Mouse (Mus musculus) liver, embryonic 14.5 days (tissue): Measurements from ENCODE around the gene Reln. TPM values are rescaled to one million over a fixed set of nuclear protein-coding genes. Genes with fewer than 3 reads are reported as not detected.

Experiments used
- ATAC-seq: fragments of 200-750 bp; cut with Nextera tagmentation; 2 replicates; pipeline ENCODE4 v1.8.0; 2017; ENCODE audit warnings: moderate number of reproducible peaks, mild to moderate bottlenecking, moderate library complexity; ENCODE audit not compliant: insufficient read depth
- DNase-seq, 3 experiments: peaks; one replicate each; pipeline ENCODE4 v3.0.0-alpha.2; 2012 to 2013; ENCODE audit warnings: low read depth in 3 of 3, low spot score in 3 of 3
- H3K27ac ChIP-seq: fragments of 300-500 bp; sonication (generic); 2 replicates; pipeline ENCODE4 v1.5.1; 2014; ENCODE audit warnings: moderate library complexity, mild to moderate bottlenecking, control low read depth, inconsistent platforms
- H3K27me3 ChIP-seq: fragments of 300-500 bp; sonication (generic); 2 replicates; pipeline ENCODE4 v1.6.1; 2014; ENCODE audit warnings: mild to moderate bottlenecking, low read length, moderate library complexity; ENCODE audit not compliant: control insufficient read depth, insufficient read depth
- H3K36me3 ChIP-seq: fragments of 300-500 bp; sonication (generic); replicated peaks from 2 replicates; pipeline ENCODE4 v1.6.1; 2014; ENCODE audit warnings: low read depth; ENCODE audit not compliant: control insufficient read depth, insufficient read depth
- H3K4me1 ChIP-seq, 2 experiments: fragments of 200-500 bp in 1 of 2; fragments of 300-500 bp in 1 of 2; sonication (generic) in 1 of 2; replicated peaks; 2 replicates each; pipeline ENCODE4 v1.6.1; 2012 to 2014; ENCODE audit warnings: antibody characterized with exemption in 1 of 2, inconsistent platforms in 1 of 2, low read length in 1 of 2; ENCODE audit not compliant: control insufficient read depth in 2 of 2, insufficient read depth in 2 of 2
- H3K4me2 ChIP-seq: fragments of 300-500 bp; sonication (generic); 2 replicates; pipeline ENCODE4 v1.6.1; 2014; ENCODE audit warnings: low read depth, mild to moderate bottlenecking, control low read depth, moderate library complexity
- H3K4me3 ChIP-seq, 2 experiments: fragments of 200-500 bp in 1 of 2; fragments of 300-500 bp in 1 of 2; sonication (generic) in 1 of 2; 2 replicates each; pipeline ENCODE4 v1.5.1; 2012 to 2014; ENCODE audit warnings: low read depth in 2 of 2, low read length in 2 of 2, mild to moderate bottlenecking in 2 of 2, control low read depth in 1 of 2, inconsistent platforms in 1 of 2, moderate library complexity in 1 of 2; ENCODE audit not compliant: insufficient read depth in 1 of 2
- H3K9ac ChIP-seq: fragments of 300-500 bp; sonication (generic); replicated peaks from 2 replicates; pipeline ENCODE4 v1.6.1; 2014; ENCODE audit warnings: mild to moderate bottlenecking, control low read depth, moderate library complexity
- H3K9me3 ChIP-seq: fragments of 300-500 bp; sonication (generic); 2 replicates; pipeline ENCODE4 v1.6.1; 2016; ENCODE audit warnings: low read length, mixed read lengths; ENCODE audit not compliant: control insufficient read depth
- CTCF ChIP-seq: IDR thresholded peaks from 2 replicates; pipeline ENCODE4 v1.5.1; 2016; ENCODE audit warnings: antibody characterized with exemption, low read depth, control low read depth
- EP300 ChIP-seq: IDR thresholded peaks from 2 replicates; pipeline ENCODE4 v1.6.1; 2016; ENCODE audit warnings: antibody characterized with exemption, low read depth
- WGBS: fragments of 180-500 bp; shearing (Covaris S2); extraction: QIAGEN DNeasy Blood & Tissue Kit; methylation state at CpG from one replicate; pipeline ENCODE4 v1.1.7; 2014; ENCODE audit not compliant: insufficient replicate concordance; 5-methylcytosine and 5-hydroxymethylcytosine counted together
- polyA plus RNA-seq, 2 experiments: library from polyadenylated mRNA; depleted of rRNA in 1 of 2; stranded (reverse) in 1 of 2; unstranded in 1 of 2; fragments of >200 nt; fragmentation: Nextera tagmentation in 1 of 2; extraction: Ambion mirVana in 1 of 2; gene quantifications; 2 replicates each; pipeline versions ENCODE4 v1.2.1 to v1.2.3; 2012 to 2014

The Reln gene
- polyA plus RNA-seq, 2 experiments = 25.7 to 38.7 TPM

- Histone ChIP-seq H3K27ac (no peak overlapping the region), H3K4me1 (no peaks in the 10 kb centered on the region), H3K27me3 (no peaks in the 10 kb centered on the region), H3K4me3 (no peak overlapping the region), H3K9me3 (no peaks in the 10 kb centered on the region), H3K9ac (no peak overlapping the region), H3K4me2 (no peak overlapping the region), H3K36me3 (no peaks in the 10 kb centered on the region)
- WGBS = 30% methylated on average over 4 of the region's 4 CpGs
- ATAC-seq = no peak
- no peak for DNase-seq
- TF ChIP-seq CTCF (no peak), EP300 (no peak)
Observed at GRCm38 (mm10) chr5:21931151-21931550, 413.4 kb downstream of the Reln start.

GRCm38 (mm10) chr5:21920310-21920709 is 424.2 kb downstream of the Reln start:
- H3K36me3 ChIP-seq = no peaks in the 10 kb centered on the region
- 50% methylated on average over 6 of the region's 6 CpGs for WGBS
- no peaks in the 10 kb centered on the region for H3K4me1 ChIP-seq
- no peak for ATAC-seq
- no peaks in the 10 kb centered on the region for H3K27me3 ChIP-seq
- TF ChIP-seq EP300 (no peak), CTCF (no peak)
- H3K4me3 ChIP-seq = no peak overlapping the region
- H3K4me2 ChIP-seq = no peak overlapping the region
- no peak overlapping the region for H3K9ac ChIP-seq
- H3K27ac ChIP-seq = no peak overlapping the region
- no peaks in the 10 kb centered on the region for H3K9me3 ChIP-seq
- no peak for DNase-seq

DNA sequence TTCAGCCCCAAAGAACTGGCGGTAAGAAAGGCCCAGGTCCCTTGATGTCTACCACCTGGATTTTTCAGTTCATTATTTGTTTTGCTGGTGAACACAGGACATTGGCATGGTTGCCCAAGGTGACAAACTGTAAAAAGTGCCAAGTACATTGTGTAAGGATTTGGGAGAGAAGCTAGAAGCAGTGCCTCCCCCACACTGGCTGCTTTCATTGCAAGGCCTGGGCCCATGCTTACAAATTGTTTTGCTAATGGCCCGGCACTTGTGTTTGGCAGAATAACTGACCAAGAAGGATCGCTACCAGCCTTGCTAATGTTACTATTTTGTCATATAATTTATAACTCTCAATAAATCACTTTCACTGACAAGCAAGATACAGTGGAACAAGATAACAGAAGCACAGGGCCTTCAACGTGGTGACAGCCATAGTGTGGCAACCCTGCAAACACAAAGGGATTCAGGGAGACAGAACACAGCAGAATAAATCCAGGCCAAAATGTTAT is 425.2 kb downstream of the Reln start:
- Histone ChIP-seq H3K4me1 (no peaks in the 10 kb centered on the region), H3K36me3 (no peaks in the 10 kb centered on the region), H3K27me3 (no peaks in the 10 kb centered on the region), H3K27ac (no peak overlapping the region), H3K4me2 (no peak overlapping the region), H3K4me3 (no peak overlapping the region), H3K9ac (no peak overlapping the region), H3K9me3 (no peaks in the 10 kb centered on the region)
- TF ChIP-seq EP300 (no peak), CTCF (no peak)
- 66% methylated on average over 4 of the region's 4 CpGs for WGBS
- ATAC-seq (no peak), DNase-seq (no peak)

DNA sequence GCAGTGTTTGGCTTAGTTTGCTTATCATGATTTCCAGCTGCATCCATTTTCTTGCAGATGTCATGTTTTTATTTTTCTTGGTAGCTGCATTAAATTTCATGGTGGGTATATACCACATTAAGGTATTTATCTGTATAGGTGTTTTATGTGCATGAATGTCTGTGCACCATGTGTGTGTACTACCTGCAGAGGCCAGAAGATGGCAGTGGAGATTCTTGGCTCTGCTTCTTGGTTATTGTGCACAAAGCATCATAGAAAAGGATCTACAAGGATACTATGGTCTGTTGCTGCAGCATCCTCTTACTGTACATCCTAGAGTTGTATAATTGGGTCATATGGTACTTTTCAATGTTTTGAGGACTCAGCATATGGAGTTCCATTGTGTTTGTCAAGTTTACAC is 428.5 kb downstream of the Reln start:
- DNase-seq (no peak), ATAC-seq (no peak)
- Histone ChIP-seq H3K27me3 (no peaks in the 10 kb centered on the region), H3K27ac (no peak overlapping the region), H3K4me1 (no peaks in the 10 kb centered on the region), H3K36me3 (no peaks in the 10 kb centered on the region), H3K9ac (no peak overlapping the region), H3K4me2 (no peak overlapping the region), H3K9me3 (no peaks in the 10 kb centered on the region), H3K4me3 (no peak overlapping the region)
- TF ChIP-seq CTCF (peak; percentile 28; the same call in 1 of the 2 replicates), EP300 (no peak)

DNA sequence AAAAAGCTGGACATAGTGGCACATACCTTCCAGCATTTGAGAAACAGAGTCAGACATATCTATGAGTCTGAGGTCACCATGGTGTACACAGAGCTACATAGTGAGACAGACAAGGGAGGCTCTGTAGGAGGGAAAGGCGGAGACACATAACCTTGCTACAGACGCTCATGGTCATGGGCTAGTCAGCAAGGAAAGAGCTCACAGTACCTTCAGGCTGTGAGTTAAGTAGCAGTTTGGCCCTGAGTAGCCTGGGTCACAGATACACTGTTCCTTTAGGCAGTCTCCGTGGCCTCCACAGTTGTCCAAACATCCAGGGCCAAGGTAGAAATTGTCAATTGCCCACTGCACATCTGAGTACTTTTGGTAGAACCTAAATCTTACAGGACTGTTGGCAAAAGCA is 429.7 kb downstream of the Reln start:
- Histone ChIP-seq H3K4me1 (no peaks in the 10 kb centered on the region), H3K9ac (no peak overlapping the region), H3K36me3 (no peaks in the 10 kb centered on the region), H3K27me3 (no peaks in the 10 kb centered on the region), H3K27ac (no peak overlapping the region), H3K4me2 (no peak overlapping the region), H3K4me3 (no peak overlapping the region), H3K9me3 (no peaks in the 10 kb centered on the region)
- no peak for DNase-seq
- TF ChIP-seq CTCF (no peak), EP300 (no peak)
- no peak for ATAC-seq
- WGBS = 67% methylated on average over 3 of the region's 3 CpGs
